In genomic region chr1:127107485-127107884, GRCm38 (mm10) we compare ENCODE assay signal across 9 mouse cellular contexts.
DNase-seq lines count a peak whose midpoint lies in the region; ATAC-seq and TF ChIP-seq lines count a peak whose summit lies in the region.
"Had no signal": no experiment of that assay in that cellular context is flagged by ENCODE, and none has a peak within 500 bp of the region (broad histone marks: within the 10 kb centered on the region; RNA-seq: fewer than 3 reads in every experiment).

No protein-coding gene starts in this region.

- no peak for TF ChIP-seq EP300 in lung, postnatal 0 days (IDR thresholded peaks at IDR 0.05)

- no peaks in the 10 kb centered on the region for H3K27me3 ChIP-seq in hindbrain, embryonic 12.5 days
- no peaks in the 10 kb centered on the region for H3K27me3 ChIP-seq in hindbrain, embryonic 11.5 days (ENCODE audit: control insufficient read depth, insufficient read depth, low read length)
- no peaks in the 10 kb centered on the region for H3K27me3 ChIP-seq in hindbrain, embryonic 15.5 days
- no peaks in the 10 kb centered on the region for H3K27me3 ChIP-seq in midbrain, embryonic 16.5 days (ENCODE audit: control insufficient read depth, insufficient read depth, low read depth, low read length)
- H3K27me3 ChIP-seq in lung, postnatal 0 days (replicated peaks; ENCODE audit: insufficient read depth, low read length): no peaks in the 10 kb centered on the region
- H3K27me3 ChIP-seq: liver, embryonic 13.5 days had no signal

- 53% methylated on average over 5 of the region's 5 CpGs for WGBS in hindbrain, embryonic 12.5 days
- 78% methylated on average over 5 of the region's 5 CpGs for WGBS in hindbrain, embryonic 11.5 days
- 33% methylated on average over 5 of the region's 5 CpGs for WGBS in hindbrain, embryonic 15.5 days
- WGBS in midbrain, embryonic 16.5 days: 39% methylated on average over 5 of the region's 5 CpGs
- 49% methylated on average over 5 of the region's 5 CpGs for WGBS in lung, postnatal 0 days

- H3K9ac ChIP-seq in hindbrain, embryonic 12.5 days: no peak overlapping the region
- H3K9ac ChIP-seq in hindbrain, embryonic 11.5 days (ENCODE audit: low read depth, low read length): no peak overlapping the region
- H3K9ac ChIP-seq in hindbrain, embryonic 15.5 days: no peak overlapping the region
- H3K9ac ChIP-seq in midbrain, embryonic 16.5 days (ENCODE audit: low read depth, low read length): no peak overlapping the region
- no peak overlapping the region for H3K9ac ChIP-seq in lung, postnatal 0 days (replicated peaks; ENCODE audit: low read depth)
- H3K9ac ChIP-seq: liver, embryonic 13.5 days had no signal

- no peak overlapping the region for H3K4me3 ChIP-seq in hindbrain, embryonic 12.5 days
- no peak overlapping the region for H3K4me3 ChIP-seq in hindbrain, embryonic 11.5 days (ENCODE audit: low read depth, low read length)
- H3K4me3 ChIP-seq in hindbrain, embryonic 15.5 days: no peak overlapping the region
- H3K4me3 ChIP-seq in midbrain, embryonic 16.5 days (ENCODE audit: low read depth, low read length): no peak overlapping the region
- H3K4me3 ChIP-seq in lung, postnatal 0 days (ENCODE audit: low read depth, low read length): no peak overlapping the region
- H3K4me3 ChIP-seq: liver, embryonic 13.5 days had no signal

- H3K4me2 ChIP-seq in hindbrain, embryonic 12.5 days (replicated peaks): no peak overlapping the region
- no peak overlapping the region for H3K4me2 ChIP-seq in hindbrain, embryonic 11.5 days (replicated peaks; ENCODE audit: low read depth, low read length)
- H3K4me2 ChIP-seq in hindbrain, embryonic 15.5 days: no peak overlapping the region
- no peak overlapping the region for H3K4me2 ChIP-seq in midbrain, embryonic 16.5 days (ENCODE audit: low read length)
- H3K4me2 ChIP-seq in lung, postnatal 0 days (replicated peaks; ENCODE audit: low read depth, low read length): no peak overlapping the region
- H3K4me2 ChIP-seq: liver, embryonic 13.5 days had no signal

- H3K4me1 ChIP-seq in hindbrain, embryonic 12.5 days: peaks cover 3% of the 10 kb centered on the region; the same call in 1 of the 2 replicates
- H3K4me1 ChIP-seq in hindbrain, embryonic 11.5 days (replicated peaks; ENCODE audit: control insufficient read depth, insufficient read depth, low read length): no peaks in the 10 kb centered on the region
- peaks cover 6% of the 10 kb centered on the region for H3K4me1 ChIP-seq in hindbrain, embryonic 15.5 days (replicated peaks)
- peaks cover 3% of the 10 kb centered on the region; the same call in 1 of the 2 replicates for H3K4me1 ChIP-seq in midbrain, embryonic 16.5 days (ENCODE audit: control insufficient read depth, insufficient read depth, low read length)
- H3K4me1 ChIP-seq in lung, postnatal 0 days (ENCODE audit: insufficient read depth, low read depth, low read length): no peaks in the 10 kb centered on the region
- H3K4me1 ChIP-seq: liver, embryonic 13.5 days had no signal

- no peaks in the 10 kb centered on the region for H3K36me3 ChIP-seq in hindbrain, embryonic 12.5 days
- H3K36me3 ChIP-seq in hindbrain, embryonic 11.5 days (ENCODE audit: control insufficient read depth, insufficient read depth, low read length): no peaks in the 10 kb centered on the region
- no peaks in the 10 kb centered on the region for H3K36me3 ChIP-seq in hindbrain, embryonic 15.5 days
- H3K36me3 ChIP-seq in midbrain, embryonic 16.5 days (ENCODE audit: control insufficient read depth, insufficient read depth, low read length): no peaks in the 10 kb centered on the region
- H3K36me3 ChIP-seq in lung, postnatal 0 days (ENCODE audit: insufficient read depth, low read length): no peaks in the 10 kb centered on the region
- H3K36me3 ChIP-seq: liver, embryonic 13.5 days had no signal

- TF ChIP-seq CTCF in lung, postnatal 0 days (IDR thresholded peaks at IDR 0.05): no peak

- no peak overlapping the region for H3K27ac ChIP-seq in hindbrain, embryonic 12.5 days
- no peak overlapping the region for H3K27ac ChIP-seq in hindbrain, embryonic 11.5 days (ENCODE audit: low read depth, low read length)
- H3K27ac ChIP-seq in hindbrain, embryonic 15.5 days (replicated peaks): no peak overlapping the region
- no peak overlapping the region for H3K27ac ChIP-seq in midbrain, embryonic 16.5 days (ENCODE audit: low read length)
- H3K27ac ChIP-seq in lung, postnatal 0 days (ENCODE audit: low read length): no peak overlapping the region
- H3K27ac ChIP-seq: liver, embryonic 13.5 days had no signal

- H3K9me3 ChIP-seq in hindbrain, embryonic 12.5 days (replicated peaks): no peaks in the 10 kb centered on the region
- H3K9me3 ChIP-seq in hindbrain, embryonic 11.5 days (ENCODE audit: control insufficient read depth, low read length): no peaks in the 10 kb centered on the region
- H3K9me3 ChIP-seq in hindbrain, embryonic 15.5 days: no peaks in the 10 kb centered on the region
- H3K9me3 ChIP-seq in midbrain, embryonic 16.5 days (replicated peaks; ENCODE audit: control insufficient read depth, low read length, poor library complexity, severe bottlenecking): no peaks in the 10 kb centered on the region
- no peaks in the 10 kb centered on the region for H3K9me3 ChIP-seq in lung, postnatal 0 days (ENCODE audit: low read length)
- H3K9me3 ChIP-seq: liver, embryonic 13.5 days had no signal

- peak; percentile 69 for ATAC-seq in hindbrain, embryonic 12.5 days (ENCODE audit: low FRiP score)
- no peak for ATAC-seq in hindbrain, embryonic 11.5 days (ENCODE audit: low FRiP score)
- peak; percentile 83 for ATAC-seq in hindbrain, embryonic 15.5 days (ENCODE audit: low FRiP score, low read depth)
- peak; percentile 80 for ATAC-seq in midbrain, embryonic 16.5 days
- no peak for ATAC-seq in lung, postnatal 0 days

- DNase-seq in hindbrain, embryonic 11.5 days (ENCODE audit: low spot score): no peak
- peak; percentile 10 for DNase-seq in cerebellum, adult 9-10 months
- no peak for DNase-seq in kidney, postnatal 4 days
- DNase-seq in lung, postnatal 0 days (ENCODE audit: low spot score): no peak
- no peak for DNase-seq in spleen, postnatal 36 days (ENCODE audit: low spot score in 2 of 2)
- DNase-seq: liver, embryonic 13.5 days had no signal

Comparison
In these comparisons a context has a peak if more than half of its experiments do, and no peak if none do; other contexts are left out.
1. ATAC-seq: peak in hindbrain, embryonic 12.5 days (single experiment), hindbrain, embryonic 15.5 days (single experiment) and midbrain, embryonic 16.5 days (single experiment); none in hindbrain, embryonic 11.5 days (single experiment) and lung, postnatal 0 days (single experiment).